Mouse (Mus musculus): Measurements from ENCODE around the gene Paxbp1. TPM values are rescaled to one million over a fixed set of nuclear protein-coding genes. Genes with fewer than 3 reads are reported as not detected.
"Not testable (repeated sequence)": the region's sequence is repeated elsewhere in the genome, so short reads cannot be mapped to it uniquely, and the experiment has no call there.

Paxbp1 gene
- total and polyA plus RNA-seq, 2 experiments from 2014 or later: 18.8 to 30.6 TPM

GRCm38 (mm10) chr16:91083002-91083646 lies 38.8 kb upstream of the Paxbp1 start:
- TF ChIP-seq CTCF (IDR thresholded peaks at IDR 0.05; ENCODE audit: low read depth): no peak
- Histone ChIP-seq H3K4me2 (ENCODE audit: low read depth, low read length) (no peak overlapping the region), H3K9me3 (replicated peaks; ENCODE audit: control insufficient read depth, low read length) (no peaks in the 10 kb centered on the region; the same call in 1 of the 2 replicates), H3K4me1 (ENCODE audit: control insufficient read depth, insufficient read depth) (no peaks in the 10 kb centered on the region), H3K9ac (replicated peaks; ENCODE audit: low read depth, low read length) (no peak overlapping the region), H3K27me3 (ENCODE audit: control insufficient read depth, insufficient read depth, low read length) (peaks cover 3% of the 10 kb centered on the region; the same call in 1 of the 2 replicates), H3K27ac (ENCODE audit: low read depth) (no peak overlapping the region), H3K4me3 (ENCODE audit: low read depth, low read length) (no peak overlapping the region), H3K36me3 (replicated peaks; ENCODE audit: control insufficient read depth, insufficient read depth, low read length) (no peaks in the 10 kb centered on the region)
- no peak for ATAC-seq (ENCODE audit: insufficient read depth, low read depth)
- no peak for DNase-seq (ENCODE audit: low spot score)
- WGBS: 62% methylated on average over 4 of the region's 4 CpGs

DNA sequence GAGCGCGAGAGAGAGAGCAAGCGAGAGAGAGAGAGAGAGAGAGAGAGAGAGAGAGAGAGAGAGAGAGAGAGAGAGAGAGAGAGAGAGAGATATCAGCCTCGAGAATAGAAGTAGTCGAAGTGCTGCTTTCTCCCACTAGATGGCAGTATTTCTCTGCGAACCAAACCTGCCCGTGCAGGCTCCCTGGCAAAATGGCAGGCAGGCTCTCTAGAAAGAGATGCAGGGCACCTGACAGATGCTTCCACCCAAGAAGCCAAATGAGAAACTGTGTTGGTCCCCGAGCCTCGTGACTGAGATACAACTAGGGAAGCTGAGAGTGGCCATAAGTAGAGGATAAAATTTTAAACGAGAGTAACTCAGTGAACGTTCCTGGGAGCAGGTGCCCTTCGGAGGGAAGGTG lies 37.2 kb upstream of the Paxbp1 start:
- TF ChIP-seq CTCF (IDR thresholded peaks at IDR 0.05; ENCODE audit: low read depth) (peak; percentile 82), EP300 (IDR thresholded peaks at IDR 0.05; ENCODE audit: low read depth) (no peak)
- Histone ChIP-seq H3K9me3 (replicated peaks; ENCODE audit: control insufficient read depth, low read length) (no peaks in the 10 kb centered on the region; the same call in 1 of the 2 replicates), H3K36me3 (replicated peaks; ENCODE audit: control insufficient read depth, insufficient read depth, low read length) (no peaks in the 10 kb centered on the region), H3K27me3 (ENCODE audit: control insufficient read depth, insufficient read depth, low read length) (peaks cover 3% of the 10 kb centered on the region; the same call in 1 of the 2 replicates), H3K4me1 (ENCODE audit: control insufficient read depth, insufficient read depth) (no peaks in the 10 kb centered on the region), H3K9ac (replicated peaks; ENCODE audit: low read depth, low read length) (no peak overlapping the region), H3K4me3 (ENCODE audit: low read depth, low read length) (no peak overlapping the region), H3K4me2 (ENCODE audit: low read depth, low read length) (no peak overlapping the region), H3K27ac (ENCODE audit: low read depth) (no peak overlapping the region)
- no peak for ATAC-seq (ENCODE audit: insufficient read depth, low read depth)
- peak; percentile 65 for DNase-seq (ENCODE audit: low spot score)
- WGBS: 22% methylated on average over 11 of the region's 12 CpGs

- WGBS: 71% methylated on average over 5 of the region's 5 CpGs
- ATAC-seq (ENCODE audit: insufficient read depth, low read depth) (no peak), DNase-seq (ENCODE audit: low spot score) (no peak)
- Histone ChIP-seq H3K4me2 (ENCODE audit: low read depth, low read length) (no peak overlapping the region), H3K27me3 (ENCODE audit: control insufficient read depth, insufficient read depth, low read length) (no peaks in the 10 kb centered on the region), H3K9ac (replicated peaks; ENCODE audit: low read depth, low read length) (no peak overlapping the region), H3K27ac (ENCODE audit: low read depth) (no peak overlapping the region), H3K36me3 (replicated peaks; ENCODE audit: control insufficient read depth, insufficient read depth, low read length) (no peaks in the 10 kb centered on the region), H3K4me3 (ENCODE audit: low read depth, low read length) (no peak overlapping the region), H3K9me3 (replicated peaks; ENCODE audit: control insufficient read depth, low read length) (no peaks in the 10 kb centered on the region; the same call in 1 of the 2 replicates), H3K4me1 (ENCODE audit: control insufficient read depth, insufficient read depth) (no peaks in the 10 kb centered on the region)
- no peak for TF ChIP-seq CTCF (IDR thresholded peaks at IDR 0.05; ENCODE audit: low read depth)
- TF ChIP-seq EP300 (IDR thresholded peaks at IDR 0.05; ENCODE audit: low read depth): no peak
These were observed 31.8 kb upstream of the Paxbp1 start for GRCm38 (mm10) chr16:91076180-91076579.

DNA sequence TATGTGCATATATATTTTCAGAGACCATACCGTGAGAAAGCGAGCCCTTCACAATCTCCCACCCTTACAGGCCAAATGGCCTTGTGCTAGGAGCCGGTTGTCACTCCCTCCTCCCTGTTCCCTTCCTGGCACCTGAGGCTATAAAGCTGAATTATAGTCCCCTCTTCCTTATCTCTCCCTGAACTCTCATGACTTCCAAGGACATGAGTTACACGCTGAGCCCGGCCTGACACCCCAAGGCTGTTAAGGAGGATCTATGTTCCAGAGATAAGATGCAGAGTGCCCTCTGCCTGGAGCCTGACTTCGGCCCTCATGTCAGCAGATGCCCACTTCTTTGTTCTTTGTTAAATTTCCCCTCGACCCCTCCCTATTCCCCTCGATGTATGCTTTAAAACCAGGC lies 31.1 kb upstream of the Paxbp1 start:
- H3K9ac ChIP-seq (replicated peaks; ENCODE audit: low read depth, low read length); H3K27me3 ChIP-seq (ENCODE audit: control insufficient read depth, insufficient read depth, low read length); H3K36me3 ChIP-seq (replicated peaks; ENCODE audit: control insufficient read depth, insufficient read depth, low read length); H3K9me3 ChIP-seq (replicated peaks; ENCODE audit: control insufficient read depth, low read length); ATAC-seq (ENCODE audit: insufficient read depth, low read depth); DNase-seq (ENCODE audit: low spot score); H3K4me3 ChIP-seq (ENCODE audit: low read depth, low read length); H3K4me2 ChIP-seq (ENCODE audit: low read depth, low read length); H3K27ac ChIP-seq (ENCODE audit: low read depth); H3K4me1 ChIP-seq (ENCODE audit: control insufficient read depth, insufficient read depth): not testable (repeated sequence)
- 70% methylated on average over 8 of the region's 8 CpGs for WGBS

GRCm38 (mm10) chr16:91073163-91073892 lies 29.0 kb upstream of the Paxbp1 start:
- no peak overlapping the region for H3K4me3 ChIP-seq (ENCODE audit: low read depth, low read length)
- WGBS: 27% methylated on average over 23 of the region's 24 CpGs

More at GRCm38 (mm10) chr16:91073163-91073892, 29.0 kb upstream of the Paxbp1 start:
- Histone ChIP-seq H3K9me3 (replicated peaks; ENCODE audit: control insufficient read depth, low read length) (no peaks in the 10 kb centered on the region; the same call in 1 of the 2 replicates), H3K4me2 (ENCODE audit: low read depth, low read length) (peak overlapping the region; percentile 13; the same call in 1 of the 2 replicates), H3K27me3 (ENCODE audit: control insufficient read depth, insufficient read depth, low read length) (no peaks in the 10 kb centered on the region), H3K36me3 (replicated peaks; ENCODE audit: control insufficient read depth, insufficient read depth, low read length) (no peaks in the 10 kb centered on the region), H3K4me1 (ENCODE audit: control insufficient read depth, insufficient read depth) (no peaks in the 10 kb centered on the region), H3K27ac (ENCODE audit: low read depth) (no peak overlapping the region), H3K9ac (replicated peaks; ENCODE audit: low read depth, low read length) (no peak overlapping the region)
- TF ChIP-seq EP300 (IDR thresholded peaks at IDR 0.05; ENCODE audit: low read depth) (no peak), CTCF (IDR thresholded peaks at IDR 0.05; ENCODE audit: low read depth) (peak; percentile 85)
- ATAC-seq (ENCODE audit: insufficient read depth, low read depth) (peak; percentile 95), DNase-seq (ENCODE audit: low spot score) (peak; percentile 86)

Data from heart, postnatal 0 days (tissue).